Mouse (Mus musculus): ENCODE measurements around the gene Zfand3. TPM values are rescaled to one million over a fixed set of nuclear protein-coding genes. Genes with fewer than 3 reads are reported as not detected.

Gene Zfand3
- polyA plus RNA-seq, 1 experiment from 2014 or later: 46.2 TPM

DNA sequence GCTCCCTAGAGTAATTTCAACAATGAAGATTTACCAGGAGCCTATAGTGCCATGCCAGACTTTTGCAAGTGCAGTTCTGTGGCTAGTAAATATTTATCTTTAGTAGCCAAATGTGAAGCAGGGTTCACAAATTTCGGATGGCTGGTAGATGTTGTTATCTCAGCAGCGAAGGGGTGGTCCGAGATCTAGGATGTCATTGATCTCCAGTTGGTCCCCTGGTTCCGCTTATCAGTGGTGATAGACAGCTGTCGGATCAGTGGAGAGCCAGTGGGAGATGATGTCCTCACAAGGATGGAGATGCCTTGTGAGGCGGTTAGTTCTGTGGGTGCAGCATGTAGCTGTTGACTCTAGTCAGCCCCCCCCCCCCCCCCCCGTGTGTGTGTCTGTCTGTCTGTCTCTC is 82.2 kb downstream of the Zfand3 start:
- peaks cover 10% of the 10 kb centered on the region for H3K36me3 ChIP-seq

DNA sequence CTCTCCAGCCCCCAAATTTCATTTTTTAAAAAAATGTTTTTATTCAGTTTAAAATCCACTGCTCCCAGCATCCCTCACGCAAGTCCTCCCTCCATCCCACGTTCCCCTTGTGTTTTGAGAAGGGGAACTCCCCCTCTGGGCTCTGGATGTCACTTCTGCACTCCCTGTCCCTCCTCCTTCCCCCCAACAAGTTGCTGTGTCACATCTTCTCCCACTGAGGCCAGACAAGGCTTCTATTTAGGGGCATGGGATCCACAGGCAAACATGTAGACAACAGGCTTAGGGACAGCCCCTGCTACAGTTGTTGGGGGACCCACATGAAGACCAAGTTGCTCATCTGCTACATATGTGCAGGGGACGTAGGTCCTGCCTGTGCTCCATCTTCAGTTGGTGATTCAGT is 83.9 kb downstream of the Zfand3 start:
- H3K4me3 ChIP-seq: no peak overlapping the region
- ATAC-seq (ENCODE audit: insufficient number of reproducible peaks, insufficient read depth, low FRiP score, low TSS enrichment, low read depth): no peak

More for the DNA sequence above, 82.2 kb downstream of the Zfand3 start:
- Histone ChIP-seq H3K27ac (no peak overlapping the region), H3K27me3 (no peaks in the 10 kb centered on the region), H3K9me3 (no peaks in the 10 kb centered on the region), H3K4me3 (no peak overlapping the region), H3K4me1 (peaks cover 5% of the 10 kb centered on the region), H3K4me2 (no peak overlapping the region), H3K9ac (no peak overlapping the region)
- ATAC-seq (ENCODE audit: insufficient number of reproducible peaks, insufficient read depth, low FRiP score, low TSS enrichment, low read depth): no peak
- WGBS: 92% methylated on average over 7 of the region's 7 CpGs

DNA sequence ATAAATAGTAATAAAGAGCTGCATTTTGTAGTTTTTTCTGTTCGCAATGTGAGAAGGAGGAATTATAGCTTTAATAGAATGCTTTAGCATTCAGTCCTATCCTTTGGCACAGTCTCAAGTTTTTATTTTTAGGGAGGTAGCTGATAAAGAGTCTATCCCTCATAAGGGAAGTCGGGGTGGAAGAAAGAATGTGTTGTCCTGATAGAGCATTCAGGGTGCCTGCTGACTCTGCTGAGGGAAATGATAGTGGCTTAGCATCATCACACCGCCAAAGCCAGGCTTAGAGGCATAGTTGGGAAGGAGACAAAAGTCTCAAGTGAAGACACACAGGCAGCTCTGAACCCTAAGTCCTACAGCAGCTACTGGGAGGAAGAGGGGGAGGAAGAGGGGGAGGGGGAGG is 85.9 kb downstream of the Zfand3 start:
- no peak for ATAC-seq (ENCODE audit: insufficient number of reproducible peaks, insufficient read depth, low FRiP score, low TSS enrichment, low read depth)
- no peak overlapping the region for H3K27ac ChIP-seq
- no peak overlapping the region for H3K4me2 ChIP-seq
- no peaks in the 10 kb centered on the region for H3K4me1 ChIP-seq
- peaks cover under 1% of the 10 kb centered on the region for H3K9me3 ChIP-seq
- H3K4me3 ChIP-seq: no peak overlapping the region
- no peaks in the 10 kb centered on the region for H3K27me3 ChIP-seq
- peaks cover 14% of the 10 kb centered on the region for H3K36me3 ChIP-seq
- H3K9ac ChIP-seq: no peak overlapping the region
- WGBS: 81% methylated on average over 3 of the region's 3 CpGs

More for the DNA sequence above, 83.9 kb downstream of the Zfand3 start:
- Histone ChIP-seq H3K9me3 (no peaks in the 10 kb centered on the region), H3K27me3 (no peaks in the 10 kb centered on the region), H3K27ac (no peak overlapping the region), H3K4me2 (no peak overlapping the region), H3K4me1 (peaks cover 5% of the 10 kb centered on the region), H3K9ac (no peak overlapping the region), H3K36me3 (0 out of 2 replicates have a peak, but pooled peaks cover 7% of the 10 kb centered on the region)
- WGBS: 94% methylated on average over 3 of the region's 3 CpGs

DNA sequence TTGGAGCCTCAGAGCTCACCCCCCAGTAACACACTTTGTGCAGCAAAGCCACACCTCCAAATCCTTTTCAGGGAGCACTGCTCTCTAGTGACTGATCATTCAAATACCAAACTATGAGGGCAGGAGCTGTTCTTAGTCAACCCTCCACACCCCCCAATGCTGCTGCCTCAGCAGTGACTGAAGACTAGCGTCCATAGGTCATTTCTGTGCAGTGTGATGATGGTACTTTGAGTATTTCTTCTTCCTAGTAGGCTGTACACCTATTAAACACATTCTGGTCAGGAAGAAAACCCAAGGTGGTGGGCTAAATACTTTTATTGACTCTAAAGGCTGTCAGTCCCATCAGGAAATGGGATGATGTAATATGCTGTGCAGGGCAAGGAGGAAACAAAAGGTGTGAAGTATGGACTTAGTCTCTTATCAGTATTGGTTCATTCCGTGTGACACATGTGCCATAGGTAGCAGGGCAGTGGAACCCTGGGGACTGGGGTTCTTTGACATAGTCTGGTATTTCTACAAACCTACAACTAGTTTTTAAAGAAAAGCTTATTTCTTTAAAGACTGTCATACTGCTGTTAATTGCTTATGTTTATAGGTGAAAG is 88.7 kb downstream of the Zfand3 start:
- Histone ChIP-seq H3K4me3 (no peak overlapping the region), H3K4me2 (no peak overlapping the region), H3K9me3 (peaks cover 8% of the 10 kb centered on the region), H3K36me3 (peaks cover 19% of the 10 kb centered on the region), H3K27me3 (no peaks in the 10 kb centered on the region), H3K9ac (no peak overlapping the region), H3K4me1 (peaks cover 5% of the 10 kb centered on the region), H3K27ac (no peak overlapping the region)
- WGBS: 96% methylated on average over 2 of the region's 2 CpGs
- no peak for ATAC-seq (ENCODE audit: insufficient number of reproducible peaks, insufficient read depth, low FRiP score, low TSS enrichment, low read depth)

DNA sequence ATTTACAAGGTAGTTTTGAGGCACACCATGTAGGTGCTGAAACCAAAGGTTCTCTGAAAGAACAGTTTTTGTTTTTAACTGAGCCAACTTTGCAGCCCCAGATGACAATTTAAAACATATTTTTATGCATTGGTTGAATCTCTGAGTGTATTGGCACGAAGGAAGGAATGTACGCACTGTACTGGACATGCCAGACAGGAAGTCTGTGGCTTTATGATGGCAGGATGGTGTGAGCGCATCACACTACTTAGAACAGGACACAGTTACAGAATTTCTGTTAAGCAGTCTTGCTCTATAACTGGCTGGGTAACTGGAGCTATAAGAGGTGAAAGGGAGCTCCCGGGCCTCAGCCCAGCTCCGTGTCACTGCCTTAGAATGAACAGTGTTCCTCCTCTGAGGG is 92.6 kb downstream of the Zfand3 start:
- Histone ChIP-seq H3K9me3 (peaks cover 8% of the 10 kb centered on the region), H3K27ac (no peak overlapping the region), H3K36me3 (peaks cover 18% of the 10 kb centered on the region), H3K9ac (no peak overlapping the region), H3K4me3 (no peak overlapping the region), H3K4me2 (no peak overlapping the region), H3K4me1 (peaks cover 31% of the 10 kb centered on the region), H3K27me3 (no peaks in the 10 kb centered on the region)
- ATAC-seq (ENCODE audit: insufficient number of reproducible peaks, insufficient read depth, low FRiP score, low TSS enrichment, low read depth): no peak
- 70% methylated on average over 5 of the region's 5 CpGs for WGBS

DNA sequence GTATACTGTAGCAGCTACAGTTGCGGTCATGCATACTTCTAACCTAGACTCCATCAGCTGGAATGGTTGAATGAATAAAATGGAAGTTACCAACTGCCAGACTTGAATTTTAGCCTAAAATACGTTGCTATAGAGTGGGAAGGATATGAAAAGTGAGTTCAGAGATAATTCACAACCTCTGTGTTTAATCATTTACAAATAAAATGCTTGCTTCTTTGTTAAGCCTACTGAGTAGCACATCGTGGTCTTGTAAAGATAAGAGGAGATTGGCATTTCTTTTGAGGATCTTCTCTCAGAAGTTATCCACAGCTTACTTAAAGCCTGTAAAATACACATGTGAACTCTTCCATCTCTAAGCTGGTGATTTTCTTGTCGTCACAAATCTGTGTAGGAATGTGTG is 93.1 kb downstream of the Zfand3 start:
- no peak for ATAC-seq (ENCODE audit: insufficient number of reproducible peaks, insufficient read depth, low FRiP score, low TSS enrichment, low read depth)
- WGBS: 72% methylated on average over 4 of the region's 4 CpGs
- no peak overlapping the region for H3K4me3 ChIP-seq
- peaks cover 18% of the 10 kb centered on the region for H3K36me3 ChIP-seq
- no peak overlapping the region for H3K4me2 ChIP-seq
- H3K27me3 ChIP-seq: no peaks in the 10 kb centered on the region
- no peak overlapping the region for H3K27ac ChIP-seq
- H3K9ac ChIP-seq: no peak overlapping the region
- peaks cover 8% of the 10 kb centered on the region for H3K9me3 ChIP-seq
- peaks cover 35% of the 10 kb centered on the region for H3K4me1 ChIP-seq

DNA sequence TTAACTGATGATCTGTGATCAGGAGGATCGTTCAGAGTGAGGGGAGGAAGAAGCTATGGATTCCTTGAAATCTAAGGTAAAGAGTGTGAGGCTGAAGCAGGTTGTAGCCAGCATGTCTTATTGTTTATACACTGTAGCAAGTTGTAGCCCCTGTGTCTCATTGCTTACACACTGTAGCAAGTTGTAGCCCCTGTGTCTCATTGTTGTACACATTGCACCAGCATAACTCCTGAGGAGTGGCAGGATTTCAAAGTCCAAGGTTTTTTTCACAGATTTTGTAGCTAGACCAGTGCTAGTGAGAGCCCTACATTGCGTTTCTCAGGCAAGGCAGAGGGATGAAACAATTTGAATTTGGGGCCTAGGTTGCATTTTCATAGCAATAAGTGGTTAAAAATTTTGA is 95.1 kb downstream of the Zfand3 start:
- ATAC-seq (ENCODE audit: insufficient number of reproducible peaks, insufficient read depth, low FRiP score, low TSS enrichment, low read depth): no peak
- Histone ChIP-seq H3K4me1 (peaks cover 42% of the 10 kb centered on the region), H3K9me3 (peaks cover 8% of the 10 kb centered on the region; the same call in 1 of the 2 replicates), H3K27ac (no peak overlapping the region), H3K27me3 (no peaks in the 10 kb centered on the region), H3K9ac (no peak overlapping the region), H3K4me3 (no peak overlapping the region), H3K36me3 (peaks cover 10% of the 10 kb centered on the region), H3K4me2 (no peak overlapping the region)
- WGBS: 77% methylated on average over 2 of the region's 2 CpGs

DNA sequence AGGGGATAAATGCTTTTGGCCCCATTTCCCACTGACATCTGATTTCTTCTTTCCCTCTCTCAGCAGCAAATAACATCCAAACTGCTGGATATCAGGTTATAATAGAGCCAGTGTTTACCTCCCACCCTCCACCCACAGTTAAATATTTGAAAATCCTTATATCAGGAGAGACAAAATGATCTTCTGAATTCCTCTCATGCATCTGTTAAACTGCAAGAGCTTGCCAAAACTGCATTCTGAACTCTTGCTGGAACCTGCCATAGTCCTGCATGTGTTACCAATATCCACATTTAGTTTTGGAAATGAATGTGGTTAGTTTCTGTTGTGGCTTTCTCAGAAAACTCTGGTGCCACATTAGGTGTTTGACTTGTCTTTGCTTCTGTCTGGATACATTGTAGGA is 97.3 kb downstream of the Zfand3 start:
- peaks cover 5% of the 10 kb centered on the region; the same call in 1 of the 2 replicates for H3K36me3 ChIP-seq
- no peak overlapping the region for H3K4me2 ChIP-seq
- H3K4me1 ChIP-seq: peaks cover 42% of the 10 kb centered on the region
- H3K27me3 ChIP-seq: no peaks in the 10 kb centered on the region
- no peak overlapping the region for H3K4me3 ChIP-seq
- H3K27ac ChIP-seq: peak overlapping the region; percentile 39; the same call in 1 of the 2 replicates
- ATAC-seq (ENCODE audit: insufficient number of reproducible peaks, insufficient read depth, low FRiP score, low TSS enrichment, low read depth): no peak
- H3K9me3 ChIP-seq: no peaks in the 10 kb centered on the region
- H3K9ac ChIP-seq: no peak overlapping the region

DNA sequence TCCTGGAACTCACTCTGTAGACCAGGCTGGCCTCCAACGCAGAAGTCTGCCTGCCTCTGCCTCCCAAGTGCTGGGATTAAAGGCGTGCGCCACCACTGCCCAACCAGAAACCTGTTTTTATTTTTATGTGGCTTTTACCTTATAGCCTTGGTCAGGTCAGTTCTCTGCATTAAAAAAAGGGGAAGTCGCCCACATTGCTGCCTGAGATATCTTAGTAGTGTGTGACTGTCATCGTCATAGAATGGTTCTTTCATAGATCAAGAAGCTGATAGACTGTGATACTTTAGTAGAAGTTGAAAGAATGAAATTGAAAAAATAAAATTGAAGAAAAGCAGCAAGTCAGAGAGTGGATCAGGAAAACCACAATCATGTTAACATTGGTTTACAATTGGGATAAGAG is 98.5 kb downstream of the Zfand3 start:
- Histone ChIP-seq H3K9me3 (no peaks in the 10 kb centered on the region), H3K36me3 (peaks cover 5% of the 10 kb centered on the region; the same call in 1 of the 2 replicates), H3K4me2 (no peak overlapping the region), H3K4me3 (no peak overlapping the region), H3K9ac (no peak overlapping the region), H3K27me3 (no peaks in the 10 kb centered on the region), H3K27ac (no peak overlapping the region), H3K4me1 (peaks cover 37% of the 10 kb centered on the region)
- no peak for ATAC-seq (ENCODE audit: insufficient number of reproducible peaks, insufficient read depth, low FRiP score, low TSS enrichment, low read depth)
- 91% methylated on average over 5 of the region's 5 CpGs for WGBS

DNA sequence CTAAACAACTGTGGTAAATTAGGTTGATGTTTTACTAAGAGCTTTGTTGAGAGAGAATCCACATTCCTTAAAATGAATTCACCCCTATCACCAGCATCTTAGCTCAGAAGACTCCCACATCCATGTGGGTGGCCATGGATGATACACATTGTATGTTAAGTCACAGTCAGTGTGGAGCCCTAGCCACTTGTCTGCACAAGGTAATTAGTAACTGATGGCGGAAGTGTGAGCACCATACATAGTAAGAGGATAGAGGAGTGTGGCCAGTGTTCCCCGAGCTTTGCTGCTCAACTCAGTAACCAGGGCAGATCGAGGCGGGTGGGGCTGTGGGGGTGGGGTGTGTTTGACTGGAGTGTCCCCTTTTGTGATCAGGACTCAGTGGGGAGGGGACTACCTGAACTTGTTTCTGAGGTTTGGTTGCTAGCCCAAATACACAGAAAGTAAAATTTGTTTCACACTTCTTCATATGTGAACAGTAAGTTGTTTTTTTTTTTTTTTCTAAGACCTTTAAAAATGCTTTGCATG is 99.2 kb downstream of the Zfand3 start:
- H3K9ac ChIP-seq: no peak overlapping the region
- peaks cover 5% of the 10 kb centered on the region; the same call in 1 of the 2 replicates for H3K36me3 ChIP-seq
- H3K9me3 ChIP-seq: no peaks in the 10 kb centered on the region
- no peak overlapping the region for H3K4me2 ChIP-seq
- 63% methylated on average over 4 of the region's 4 CpGs for WGBS
- no peaks in the 10 kb centered on the region for H3K27me3 ChIP-seq
- no peak overlapping the region for H3K4me3 ChIP-seq
- ATAC-seq (ENCODE audit: insufficient number of reproducible peaks, insufficient read depth, low FRiP score, low TSS enrichment, low read depth): no peak
- peaks cover 37% of the 10 kb centered on the region for H3K4me1 ChIP-seq
- no peak overlapping the region for H3K27ac ChIP-seq

DNA sequence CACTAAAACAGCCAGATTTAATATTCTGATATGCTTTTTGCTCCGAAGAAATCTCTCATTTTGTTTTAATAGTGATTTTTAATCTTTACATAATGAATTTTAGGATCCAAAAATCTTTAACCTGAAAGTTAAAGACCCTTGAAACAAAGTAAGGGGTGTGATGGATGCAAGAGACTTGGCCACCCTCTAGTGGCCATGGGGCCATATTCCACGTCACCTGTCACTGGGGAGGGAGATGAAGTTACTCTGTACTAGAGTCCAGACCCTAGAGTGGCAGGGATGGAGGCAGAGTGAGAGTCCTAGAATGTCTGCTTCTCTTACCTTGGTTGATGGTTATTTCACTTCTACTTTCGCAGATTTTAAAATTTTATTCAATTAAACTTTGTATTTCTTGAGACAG is 100.8 kb downstream of the Zfand3 start:
- Histone ChIP-seq H3K4me3 (no peak overlapping the region), H3K27ac (no peak overlapping the region), H3K4me1 (peaks cover 29% of the 10 kb centered on the region), H3K36me3 (0 out of 2 replicates have a peak, but pooled peaks cover 3% of the 10 kb centered on the region), H3K9ac (no peak overlapping the region), H3K27me3 (no peaks in the 10 kb centered on the region), H3K4me2 (no peak overlapping the region), H3K9me3 (no peaks in the 10 kb centered on the region)
- ATAC-seq (ENCODE audit: insufficient number of reproducible peaks, insufficient read depth, low FRiP score, low TSS enrichment, low read depth): no peak
- WGBS: 91% methylated on average over 3 of the region's 3 CpGs

DNA sequence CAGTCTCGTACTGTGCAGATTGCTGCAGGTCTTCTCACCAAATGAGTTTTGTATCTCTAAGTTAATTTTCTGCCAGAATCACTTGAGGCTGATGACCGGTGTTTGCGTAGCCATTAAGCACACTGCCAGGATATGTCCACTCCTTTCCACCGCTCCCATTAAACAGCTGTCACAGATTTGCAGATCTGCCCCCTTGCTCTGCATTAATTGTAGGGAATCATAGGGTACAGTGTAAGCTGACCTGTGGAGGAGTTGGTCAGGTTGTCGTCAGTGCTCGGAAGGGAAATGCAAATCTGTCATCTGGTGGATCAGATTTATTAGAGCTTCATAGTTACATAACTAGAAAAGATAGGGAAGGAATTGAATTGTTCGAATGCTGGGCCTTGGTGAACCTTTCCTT is 106.1 kb downstream of the Zfand3 start:
- Histone ChIP-seq H3K27me3 (no peaks in the 10 kb centered on the region), H3K9ac (no peak overlapping the region), H3K4me1 (peaks cover 7% of the 10 kb centered on the region; the same call in 1 of the 2 replicates), H3K27ac (no peak overlapping the region), H3K4me2 (no peak overlapping the region), H3K9me3 (no peaks in the 10 kb centered on the region), H3K36me3 (peaks cover 6% of the 10 kb centered on the region; the same call in 1 of the 2 replicates), H3K4me3 (no peak overlapping the region)
- ATAC-seq (ENCODE audit: insufficient number of reproducible peaks, insufficient read depth, low FRiP score, low TSS enrichment, low read depth): no peak
- 75% methylated on average over 7 of the region's 7 CpGs for WGBS
